Mouse (Mus musculus) MEL (cell line): ENCODE measurements around the gene 1700023F06Rik.

ENCODE experiments used
- CTCF ChIP-seq, 3 experiments: IDR thresholded peaks in 2 of 3; conservative IDR thresholded peaks in 1 of 3; 2 replicates each; pipeline ENCODE4 v1.5.1; 2011 to 2012; ENCODE audit warnings: low read length in 3 of 3, low read depth in 2 of 3, mild to moderate bottlenecking in 2 of 3, improper control_type of control experiment in 1 of 3, inconsistent platforms in 1 of 3, mixed read lengths in 1 of 3, moderate library complexity in 1 of 3; ENCODE audit not compliant: control insufficient read depth in 1 of 3, insufficient read depth in 1 of 3, poor library complexity in 1 of 3, severe bottlenecking in 1 of 3
- ELF1 ChIP-seq: IDR thresholded peaks from 2 replicates; pipeline ENCODE4 v1.6.1; 2014; ENCODE audit warnings: low read depth, mild to moderate bottlenecking, inconsistent platforms, low read length, improper control_type of control experiment, moderate library complexity
- EP300 ChIP-seq, 2 experiments: IDR thresholded peaks; 2 replicates each; pipeline ENCODE4 v1.6.1; 2011; ENCODE audit warnings: improper control_type of control experiment in 2 of 2, low read length in 2 of 2, low read depth in 1 of 2, mild to moderate bottlenecking in 1 of 2
- ETS1 ChIP-seq: IDR thresholded peaks from 2 replicates; pipeline ENCODE4 v1.6.1; 2012; ENCODE audit warnings: low read depth, mild to moderate bottlenecking, inconsistent platforms, low read length, improper control_type of control experiment, moderate library complexity
- GATA1 ChIP-seq: IDR thresholded peaks from 2 replicates; pipeline ENCODE4 v1.6.1; 2011; ENCODE audit warnings: low read depth, low read length, improper control_type of control experiment
- MYC ChIP-seq: IDR thresholded peaks from 2 replicates; pipeline ENCODE4 v1.6.1; 2011; ENCODE audit warnings: low read depth, mild to moderate bottlenecking, low read length, improper control_type of control experiment, moderate library complexity
- POLR2A ChIP-seq, 2 experiments: IDR thresholded peaks; 2 replicates each; pipeline ENCODE4 v1.6.1; 2011 to 2012; ENCODE audit warnings: low read length in 2 of 2, mild to moderate bottlenecking in 2 of 2, control low read depth in 1 of 2, improper control_type of control experiment in 1 of 2, low read depth in 1 of 2, moderate library complexity in 1 of 2; ENCODE audit not compliant: control insufficient read depth in 1 of 2, insufficient read depth in 1 of 2, poor library complexity in 1 of 2
- TAL1 ChIP-seq: IDR thresholded peaks from 2 replicates; pipeline ENCODE4 v1.6.1; 2012; ENCODE audit warnings: mild to moderate bottlenecking, inconsistent platforms, low read length, moderate library complexity, mixed read lengths
- USF2 ChIP-seq, 2 experiments: IDR thresholded peaks; 2 replicates each; pipeline ENCODE4 v1.6.1; 2011 to 2012; ENCODE audit warnings: improper control_type of control experiment in 2 of 2, low read length in 2 of 2, borderline replicate concordance in 1 of 2, inconsistent platforms in 1 of 2, low read depth in 1 of 2, mild to moderate bottlenecking in 1 of 2; ENCODE audit not compliant: insufficient read depth in 1 of 2

DNA sequence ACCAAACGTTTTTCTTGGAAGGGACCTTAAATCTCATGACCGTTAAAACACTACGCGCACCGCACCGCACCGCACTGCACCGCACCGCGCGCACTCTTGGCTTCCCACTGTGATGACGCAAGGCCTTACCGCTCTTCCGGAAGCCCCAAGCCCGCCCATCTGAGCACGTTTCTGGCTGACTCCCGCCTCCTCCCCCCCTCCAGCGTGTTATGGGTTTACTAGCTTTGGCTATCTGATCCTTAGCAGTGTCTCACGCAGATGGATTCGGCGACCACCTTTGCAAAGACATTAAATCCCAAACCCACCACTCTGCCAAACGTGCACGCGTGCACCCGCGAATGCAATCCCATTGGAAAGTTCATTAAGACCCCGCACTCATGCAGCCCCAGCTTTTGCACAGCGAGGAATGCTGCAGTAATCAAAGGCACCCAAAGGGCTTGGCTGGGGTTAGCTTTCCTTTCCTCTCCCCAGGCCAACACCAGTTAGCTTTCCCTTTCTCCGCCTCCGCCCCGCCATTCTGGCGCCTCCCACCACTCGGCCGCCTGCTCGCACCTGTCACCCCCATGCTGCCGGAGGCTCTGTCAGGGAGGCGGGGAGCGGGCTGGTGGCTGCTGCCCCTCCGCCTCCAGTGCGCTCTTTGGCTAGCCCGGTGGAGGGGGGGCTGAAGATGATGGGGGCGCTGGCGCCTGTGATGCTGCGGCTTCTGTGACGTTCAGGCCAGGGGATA is 9.6 kb upstream of the 1700023F06Rik start, which contains the start of gene Spata32:
- TF ChIP-seq CTCF (IDR thresholded peaks at IDR 0.05 in 2 of 3, conservative IDR thresholded peaks at IDR 0.05 in 1 of 3; ENCODE audit: control insufficient read depth in 1 of 3, insufficient read depth in 1 of 3, low read depth in 2 of 3, low read length in 3 of 3, poor library complexity in 1 of 3, severe bottlenecking in 1 of 3) (no peak), USF2 (IDR thresholded peaks at IDR 0.05; ENCODE audit: borderline replicate concordance in 1 of 2, insufficient read depth in 1 of 2, low read depth in 1 of 2, low read length in 2 of 2) (no peak), POLR2A (IDR thresholded peaks at IDR 0.05; ENCODE audit: control insufficient read depth in 1 of 2, insufficient read depth in 1 of 2, low read depth in 1 of 2, low read length in 2 of 2, poor library complexity in 1 of 2) (no peak), GATA1 (no peak), EP300 (IDR thresholded peaks at IDR 0.05; ENCODE audit: low read depth in 1 of 2, low read length in 2 of 2) (no peak), TAL1 (no peak), ELF1 (no peak), ETS1 (no peak), MYC (no peak)
